Mouse (Mus musculus): ENCODE results near the gene Snx20. TPM values are rescaled to one million over a fixed set of nuclear protein-coding genes. Genes with fewer than 3 reads are reported as not detected.
A peak's percentile ranks its signal among the peaks of the same experiment; 100 is the strongest.

The Snx20 gene
- polyA plus RNA-seq, 1 experiment from 2014 or later, result 0.74 TPM

DNA sequence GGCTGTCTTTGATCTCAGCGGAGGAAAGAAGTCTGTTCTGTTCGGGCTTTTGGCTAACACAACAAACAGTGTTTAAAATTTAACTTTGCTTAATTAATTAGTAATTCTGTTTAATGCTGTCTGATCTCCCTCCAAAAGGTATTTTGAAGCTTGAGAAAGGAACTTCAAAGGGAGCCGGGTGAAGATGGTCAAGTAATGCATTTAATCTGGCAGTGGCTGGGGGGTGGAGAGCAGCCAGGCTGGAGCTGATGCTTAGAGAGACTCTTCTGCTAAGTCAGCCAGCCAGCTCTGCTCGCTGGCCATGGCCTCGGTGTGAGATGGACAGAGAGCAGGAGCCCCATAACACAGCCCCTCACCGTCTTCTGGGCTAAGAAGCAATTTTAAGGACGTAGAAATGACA is 56.7 kb downstream of the Snx20 start:
- Histone ChIP-seq H3K9me3 (ENCODE audit: control insufficient read depth, low read length) (no peaks in the 10 kb centered on the region), H3K4me3 (ENCODE audit: low read depth, low read length) (no peak overlapping the region), H3K36me3 (ENCODE audit: control insufficient read depth, insufficient read depth, low read length) (no peaks in the 10 kb centered on the region), H3K4me2 (no peak overlapping the region), H3K27ac (ENCODE audit: low read depth, low read length) (no peak overlapping the region), H3K27me3 (ENCODE audit: control insufficient read depth, insufficient read depth, low read length) (no peaks in the 10 kb centered on the region), H3K9ac (ENCODE audit: low read length) (no peak overlapping the region), H3K4me1 (ENCODE audit: control insufficient read depth, insufficient read depth, low read length) (peaks cover 22% of the 10 kb centered on the region)
- DNase-seq (ENCODE audit: low spot score, missing footprints), result no peak
- ATAC-seq (ENCODE audit: low FRiP score), result no peak
- 40% methylated on average over 7 of the region's 7 CpGs for WGBS

DNA sequence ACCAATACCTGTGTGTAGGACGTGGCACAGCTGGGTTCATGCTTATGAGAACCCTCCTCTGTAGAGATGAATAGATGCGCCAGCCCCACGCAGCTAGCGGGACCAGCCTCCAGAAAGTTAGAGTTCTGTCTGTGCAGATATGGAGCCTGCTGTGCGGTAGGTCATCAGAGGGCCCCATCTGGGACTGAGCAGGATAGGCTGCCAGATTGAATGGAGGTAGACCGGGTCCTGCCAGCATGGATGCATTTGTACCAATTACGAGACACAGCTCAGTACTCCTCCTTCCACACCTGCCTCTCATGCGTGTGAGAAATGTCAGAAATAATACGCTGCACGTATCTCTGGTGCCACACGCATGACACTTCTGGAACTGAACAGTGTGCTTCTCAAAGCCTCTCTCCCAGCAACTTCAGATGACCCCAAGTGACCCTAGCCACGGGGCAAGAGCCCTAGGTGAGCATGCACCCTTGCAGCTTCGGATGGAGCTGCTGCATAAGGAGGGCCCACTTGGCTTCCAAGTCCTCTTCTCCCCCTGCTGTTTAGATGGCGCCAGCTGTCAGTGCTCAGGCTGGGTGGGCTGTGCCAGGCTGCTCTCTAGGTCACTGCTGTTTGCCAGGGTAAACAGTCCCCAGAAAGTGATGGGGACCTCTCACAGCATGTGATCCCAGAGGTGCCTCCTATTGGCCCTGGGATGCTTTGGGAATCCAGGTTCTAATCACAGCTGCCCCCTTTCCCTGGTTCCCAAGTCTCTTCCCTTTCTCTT is 57.3 kb downstream of the Snx20 start:
- Histone ChIP-seq H3K36me3 (ENCODE audit: control insufficient read depth, insufficient read depth, low read length) (no peaks in the 10 kb centered on the region), H3K4me2 (no peak overlapping the region), H3K4me1 (ENCODE audit: control insufficient read depth, insufficient read depth, low read length) (peaks cover 22% of the 10 kb centered on the region), H3K9me3 (ENCODE audit: control insufficient read depth, low read length) (no peaks in the 10 kb centered on the region), H3K27ac (ENCODE audit: low read depth, low read length) (no peak overlapping the region), H3K27me3 (ENCODE audit: control insufficient read depth, insufficient read depth, low read length) (no peaks in the 10 kb centered on the region), H3K4me3 (ENCODE audit: low read depth, low read length) (no peak overlapping the region), H3K9ac (ENCODE audit: low read length) (no peak overlapping the region)
- ATAC-seq (ENCODE audit: low FRiP score) (0 out of 2 replicates have a peak, but pooled peaks have one; percentile 27), DNase-seq (ENCODE audit: low spot score, missing footprints) (no peak)
- WGBS, result 68% methylated on average over 14 of the region's 14 CpGs

DNA sequence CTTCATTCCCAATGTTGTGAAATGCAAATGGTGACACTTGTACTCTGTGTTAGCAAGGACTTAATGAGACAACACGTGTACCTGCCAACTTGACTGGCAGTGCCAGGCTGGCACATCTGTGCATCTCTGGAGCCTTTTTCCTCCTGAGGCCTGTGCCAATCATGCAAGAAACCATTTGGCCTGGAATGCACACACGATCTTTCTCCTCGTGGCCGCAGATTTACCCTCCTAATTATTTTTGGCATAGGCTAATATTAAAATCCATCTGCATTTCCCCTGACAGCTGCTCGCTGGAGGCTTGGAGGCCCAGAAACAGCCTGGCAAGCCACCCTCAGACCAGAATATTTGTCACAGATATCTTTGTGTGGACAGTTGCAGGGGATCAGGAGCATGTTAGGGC is 58.3 kb downstream of the Snx20 start:
- Histone ChIP-seq H3K27me3 (ENCODE audit: control insufficient read depth, insufficient read depth, low read length) (no peaks in the 10 kb centered on the region), H3K36me3 (ENCODE audit: control insufficient read depth, insufficient read depth, low read length) (no peaks in the 10 kb centered on the region), H3K9me3 (ENCODE audit: control insufficient read depth, low read length) (no peaks in the 10 kb centered on the region), H3K27ac (ENCODE audit: low read depth, low read length) (no peak overlapping the region), H3K4me2 (no peak overlapping the region), H3K9ac (ENCODE audit: low read length) (no peak overlapping the region), H3K4me1 (ENCODE audit: control insufficient read depth, insufficient read depth, low read length) (peaks cover 22% of the 10 kb centered on the region), H3K4me3 (ENCODE audit: low read depth, low read length) (no peak overlapping the region)
- ATAC-seq (ENCODE audit: low FRiP score), result no peak
- 85% methylated on average over 5 of the region's 5 CpGs for WGBS
- no peak for DNase-seq (ENCODE audit: low spot score, missing footprints)

Other genes with a start within 250 kb of the Snx20 start
- gene Nkd1, start 114.8 kb downstream of the Snx20 start, polyA plus RNA-seq (2014; fragmentation: Nextera tagmentation; extraction: Ambion mirVana), result 50.5 and 61.1 TPM in 2 replicates
- 0.04 and 0.14 TPM in 2 replicates for gene Nod2, start 11.2 kb upstream of the Snx20 start, polyA plus RNA-seq (2014; fragmentation: Nextera tagmentation; extraction: Ambion mirVana)
- 13.5 and 14.4 TPM in 2 replicates for gene Cyld, start 60.9 kb upstream of the Snx20 start, polyA plus RNA-seq (2014; fragmentation: Nextera tagmentation; extraction: Ambion mirVana)

Data from midbrain, embryonic 11.5 days (tissue).